Mouse (Mus musculus) neutrophil, adult 5-6 weeks (primary cell): Measurements from ENCODE around the gene Rnf123. TPM values are rescaled to one million over a fixed set of nuclear protein-coding genes. Genes with fewer than 3 reads are reported as not detected.

Source experiments
- ATAC-seq: fragments of 151-379, 151-347 bp; 2 replicates; pipeline ENCODE4 v1.8.0; 2017; ENCODE audit warnings: mild to moderate bottlenecking, moderate TSS enrichment; ENCODE audit not compliant: insufficient number of reproducible peaks, poor library complexity, low FRiP score, severe bottlenecking; ENCODE audit errors: extremely low read depth
- total RNA-seq: library from RNA; stranded (forward); fragments of 200-1000 nt; gene quantifications from 2 replicates; pipeline ENCODE4 v1.2.3, GENCODE M21; 2017

The Rnf123 gene
- total RNA-seq, 1 experiment from 2014 or later: 90.3 TPM

- no peak for ATAC-seq
Measured at GRCm38 (mm10) chr9:108107867-108108266, 24.7 kb upstream of the Rnf123 start.

GRCm38 (mm10) chr9:108106090-108106489, 22.9 kb upstream of the Rnf123 start:
- no peak for ATAC-seq

DNA sequence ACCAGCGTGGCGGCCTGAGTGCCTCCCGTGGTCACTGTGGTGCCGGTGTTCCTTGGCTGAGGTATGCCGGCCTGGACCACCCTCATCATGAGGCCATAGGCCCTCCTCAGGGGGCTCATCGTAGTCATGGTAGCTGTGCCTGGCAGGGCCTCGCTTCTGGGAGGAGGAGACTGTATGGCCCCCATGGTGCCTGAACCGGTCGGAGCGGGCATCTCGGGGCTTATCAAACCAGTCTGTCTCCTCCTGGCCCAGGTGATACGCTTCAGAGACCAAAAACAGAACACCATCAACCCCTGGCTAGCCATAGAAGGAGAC, 22.4 kb upstream of the Rnf123 start:
- ATAC-seq: no peak

- ATAC-seq: no peak
Measured at GRCm38 (mm10) chr9:108104766-108105548, 21.8 kb upstream of the Rnf123 start.

DNA sequence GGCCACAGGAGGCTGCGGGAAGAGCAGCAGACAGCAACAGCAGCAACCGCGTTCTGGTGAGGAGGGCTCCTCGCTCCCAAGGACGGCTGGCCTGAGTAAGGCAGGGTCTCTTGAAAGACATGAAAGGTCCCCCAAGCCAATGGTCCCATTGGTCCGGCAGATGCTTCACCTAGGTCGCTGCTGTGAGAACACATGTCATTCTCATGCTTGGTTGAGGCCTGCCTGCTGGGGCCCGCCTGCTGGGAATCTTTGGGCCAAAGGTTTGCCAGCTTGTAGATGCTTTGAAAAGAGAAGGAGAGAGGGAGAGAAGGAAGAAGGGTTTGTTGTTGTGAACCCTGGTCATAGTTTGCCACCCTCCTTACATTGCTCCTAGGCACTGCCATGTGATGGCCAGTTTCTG, 16.5 kb upstream of the Rnf123 start:
- ATAC-seq: no peak

DNA sequence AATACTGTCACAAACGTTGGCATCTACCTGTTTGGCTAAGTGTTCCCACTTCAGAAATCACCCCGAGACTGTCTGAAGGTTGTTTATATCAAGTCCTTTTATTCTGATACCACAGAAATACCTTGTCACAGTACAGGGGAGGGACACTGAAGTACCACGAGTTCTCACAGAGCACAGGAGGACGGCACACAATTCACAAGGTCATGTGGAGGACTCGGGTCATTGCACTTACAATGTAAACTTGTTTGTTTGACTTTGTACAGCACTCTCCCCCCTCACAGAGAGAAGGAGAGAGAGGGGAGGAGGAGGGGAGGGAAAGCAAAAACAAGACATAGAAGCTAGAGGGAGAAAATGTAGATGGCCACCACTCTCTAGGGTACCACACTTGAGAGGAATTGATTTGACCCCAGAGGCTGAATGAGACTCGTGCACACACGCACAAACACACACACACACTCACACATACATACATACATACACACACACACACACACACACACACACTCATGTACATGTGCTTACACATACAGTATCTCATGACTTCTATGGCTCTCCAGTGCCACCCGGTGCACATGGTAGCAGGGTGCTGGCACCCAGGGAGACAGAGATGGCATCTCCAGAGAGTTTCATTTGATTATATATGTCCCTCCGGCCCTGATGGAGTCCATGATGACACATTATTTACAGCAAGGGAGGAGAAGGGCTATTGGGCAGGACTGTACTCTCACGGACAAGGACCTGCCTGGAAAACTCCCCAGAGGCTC, 13.0 kb upstream of the Rnf123 start:
- no peak for ATAC-seq

GRCm38 (mm10) chr9:108095518-108095917, 12.4 kb upstream of the Rnf123 start:
- ATAC-seq: peak; percentile 45; the same call in 1 of the 2 replicates

DNA sequence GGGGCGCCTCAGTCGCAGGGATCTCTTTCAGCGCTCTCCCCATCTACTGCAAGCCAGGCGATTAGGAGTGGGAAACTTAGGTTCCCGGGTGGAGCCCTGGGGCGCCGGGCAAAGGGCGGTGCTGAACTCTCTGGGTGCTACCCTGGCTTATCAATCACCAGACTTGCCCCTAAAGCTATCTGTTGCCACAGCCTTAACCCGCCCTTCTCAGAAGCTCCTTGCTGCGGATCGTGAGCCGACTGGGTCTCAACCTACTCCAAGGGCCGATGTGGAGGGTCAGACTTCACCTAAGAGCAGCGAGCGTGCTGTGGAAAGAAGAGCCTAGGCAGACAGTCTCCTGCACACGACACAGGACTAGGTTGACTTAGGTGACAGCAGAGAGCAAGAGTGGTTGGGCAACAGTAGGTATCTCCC, 11.9 kb upstream of the Rnf123 start:
- ATAC-seq: no peak

- ATAC-seq: peak; percentile 84
Measured at GRCm38 (mm10) chr9:108094184-108094941, 11.2 kb upstream of the Rnf123 start, which contains the start of gene Apeh. Gene Apeh (minus strand): TSS chr9:108094606.

DNA sequence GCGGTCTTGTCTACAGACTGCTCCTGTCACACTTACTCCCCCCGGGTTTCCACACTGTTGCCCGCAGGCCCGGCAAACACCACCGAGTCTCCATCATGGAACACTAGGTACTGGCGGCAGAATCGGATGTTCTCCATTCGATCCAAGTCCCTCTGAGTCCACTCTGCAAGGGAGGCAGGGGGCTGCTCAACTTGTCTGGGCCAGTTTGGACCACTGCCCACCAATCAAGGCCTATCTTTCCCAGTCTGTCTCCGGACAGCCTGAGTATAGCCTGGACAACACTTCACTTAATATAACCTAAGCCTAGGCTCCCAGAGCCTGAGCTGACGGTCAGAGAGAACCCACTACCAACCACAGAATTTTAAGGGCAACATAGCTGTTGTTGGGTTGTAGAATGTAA, 10.4 kb upstream of the Rnf123 start:
- no peak for ATAC-seq

DNA sequence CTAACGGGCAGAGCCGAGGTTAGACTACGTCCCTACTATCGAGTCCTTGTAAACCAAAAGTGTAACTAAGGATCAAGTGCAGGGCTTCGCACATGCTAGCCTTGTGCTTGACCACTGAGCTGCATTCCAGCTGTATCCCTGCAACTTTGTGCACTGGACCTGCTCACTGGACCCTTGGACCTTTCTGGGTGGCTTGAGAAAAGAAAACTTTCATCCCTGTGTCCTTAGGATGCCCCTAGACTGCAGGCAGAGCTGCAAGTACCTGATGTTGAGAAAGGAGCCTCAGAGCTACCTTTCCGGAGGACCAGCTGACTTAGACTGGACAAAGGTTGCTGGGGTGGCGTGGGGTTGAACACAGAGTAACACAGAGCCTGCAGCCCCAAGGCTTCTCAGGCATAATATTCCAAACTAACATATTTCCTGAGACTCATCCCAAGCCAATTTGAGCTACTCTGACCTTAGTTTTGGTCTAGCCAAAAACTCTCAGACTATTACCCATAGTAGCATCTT, 7.5 kb upstream of the Rnf123 start:
- ATAC-seq: no peak

DNA sequence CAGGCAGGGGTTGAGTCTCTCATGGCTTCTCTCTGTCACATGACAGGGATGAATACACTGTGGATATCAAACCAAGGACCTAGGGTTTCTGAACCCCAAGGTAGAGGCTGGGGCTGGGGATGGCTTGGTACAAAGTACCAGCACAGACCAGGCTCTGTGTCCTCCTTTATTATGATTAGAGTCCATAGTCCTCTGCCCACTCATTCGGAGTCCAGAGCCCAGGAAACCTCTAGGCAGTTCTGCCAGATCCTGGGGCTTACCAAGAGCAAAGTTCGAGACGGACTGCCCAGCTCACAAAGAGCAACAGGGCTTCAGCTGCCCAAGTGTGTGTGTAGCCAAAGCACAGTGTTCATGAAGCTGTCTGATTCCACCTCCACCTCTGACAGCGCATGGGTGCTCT, 2.1 kb upstream of the Rnf123 start:
- no peak for ATAC-seq

DNA sequence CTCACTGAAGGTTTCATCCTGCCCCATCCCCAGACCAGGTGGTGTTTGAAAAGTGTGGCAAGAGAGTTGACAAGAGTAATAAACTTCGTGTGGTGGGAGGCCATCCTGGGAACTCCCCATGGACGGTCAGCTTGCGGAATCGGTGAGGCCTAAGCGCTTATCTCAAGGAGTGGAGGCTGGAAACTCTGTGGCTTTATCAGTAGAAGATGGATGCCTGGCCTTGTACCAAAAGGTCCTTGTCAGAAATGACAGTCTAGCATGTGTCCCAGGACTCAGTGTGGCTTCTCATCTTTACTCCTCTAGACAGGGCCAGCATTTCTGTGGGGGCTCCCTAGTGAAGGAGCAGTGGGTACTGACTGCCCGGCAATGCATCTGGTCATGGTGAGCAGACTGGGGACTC, 415 bp upstream of the Rnf123 start:
- ATAC-seq: no peak

GRCm38 (mm10) chr9:108082549-108082948, 597 bp downstream of the Rnf123 start:
- ATAC-seq: no peak

GRCm38 (mm10) chr9:108080168-108080567, 3.0 kb downstream of the Rnf123 start, which contains the start of gene Mst1:
Gene Mst1 (plus strand): TSS chr9:108080436.
- no peak for ATAC-seq

DNA sequence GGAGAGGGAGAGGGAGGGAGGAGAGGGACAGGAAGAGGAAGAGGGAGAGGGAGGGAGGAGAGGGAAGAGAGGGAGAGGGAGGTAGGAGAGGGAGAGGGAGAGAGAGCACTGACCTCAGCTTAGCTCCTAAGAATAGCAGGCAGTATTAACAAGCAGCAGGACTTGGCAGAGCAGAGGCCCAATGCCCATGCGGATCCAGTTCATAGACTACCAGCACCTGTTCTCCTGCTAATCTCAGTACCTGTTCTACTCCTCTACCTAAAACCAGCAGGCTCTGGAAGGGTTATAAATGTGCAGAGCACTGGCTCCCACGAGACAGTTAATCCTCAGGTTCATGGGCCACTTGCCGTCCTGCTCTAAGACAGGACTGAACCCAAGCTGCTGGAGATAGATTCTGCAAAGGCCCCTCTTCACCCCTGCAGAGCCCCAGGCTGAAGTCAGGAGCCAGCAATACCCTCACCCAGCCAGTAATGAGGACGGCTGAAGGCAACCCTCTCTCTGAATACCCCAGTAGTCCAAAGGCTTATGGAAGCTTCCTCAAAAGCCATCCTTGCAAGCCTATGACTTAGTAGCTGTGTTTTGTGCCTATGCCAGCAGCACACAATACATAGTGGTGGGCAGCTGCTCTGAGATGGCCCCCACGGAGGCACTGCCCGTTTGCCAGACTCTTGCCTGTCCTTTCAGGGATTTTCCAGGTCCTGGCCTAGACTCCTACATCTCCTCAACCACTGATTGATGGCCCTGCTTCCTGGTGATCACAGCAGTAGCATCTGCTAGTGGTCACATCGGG, 9.8 kb downstream of the Rnf123 start:
- ATAC-seq: no peak

DNA sequence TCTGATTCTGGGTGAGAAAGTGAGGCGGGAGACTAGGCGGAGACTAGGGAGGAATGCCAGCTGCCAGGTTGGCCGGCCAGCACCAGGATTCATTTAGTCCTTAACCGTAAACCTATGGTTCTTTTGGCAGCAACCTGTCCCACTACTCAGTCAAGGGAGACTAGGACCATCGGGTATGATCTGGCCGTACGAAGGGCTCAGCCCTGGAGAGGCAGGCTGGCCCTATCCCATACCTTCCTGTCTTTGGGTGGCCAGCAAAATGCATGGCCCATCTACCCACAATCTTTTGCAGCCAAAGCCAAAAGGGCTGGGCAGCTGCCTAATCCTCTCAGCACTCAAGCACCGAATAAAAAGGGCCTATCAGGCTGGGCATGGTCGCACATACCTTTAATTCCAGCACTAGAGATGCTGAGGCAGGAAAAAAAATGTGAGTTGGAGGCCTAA, 10.6 kb downstream of the Rnf123 start:
- no peak for ATAC-seq

DNA sequence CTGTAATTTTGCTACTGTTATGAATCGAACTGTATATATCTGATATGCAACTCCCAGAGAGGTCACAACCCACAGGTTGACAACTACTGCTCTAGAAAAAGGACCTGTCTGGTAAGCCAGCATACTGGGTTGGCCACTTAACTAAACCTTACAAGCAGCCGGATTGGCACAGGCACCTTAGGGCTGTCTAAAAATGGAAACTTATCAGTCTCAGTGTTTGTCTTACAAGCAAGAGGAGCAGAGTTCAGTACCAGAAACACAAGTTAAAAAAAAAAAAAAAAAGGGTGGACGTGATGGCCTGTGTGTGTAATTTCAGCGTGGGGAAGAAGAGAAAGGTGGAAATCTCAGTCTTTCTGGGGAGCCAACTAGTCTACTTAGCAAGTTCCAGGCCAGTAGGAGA, 11.3 kb downstream of the Rnf123 start:
- ATAC-seq: no peak

GRCm38 (mm10) chr9:108069529-108069928, 13.6 kb downstream of the Rnf123 start:
- ATAC-seq: no peak
